Mouse (Mus musculus) CD4-positive, CD25-positive, alpha-beta regulatory T cell (primary cell): Measurements from ENCODE around the gene Lrrc72. TPM values are rescaled to one million over a fixed set of nuclear protein-coding genes. Genes with fewer than 3 reads are reported as not detected.

ENCODE experiments used
- polyA plus RNA-seq: library from polyadenylated mRNA; unstranded; fragments of 100-300 nt; shearing (Covaris generic); gene quantifications from one replicate; pipeline ENCODE4 v1.2.1, GENCODE M21; 2017

Lrrc72 gene
- polyA plus RNA-seq = not detected

GRCm38 (mm10) chr12:36253298-36253697 lies at the start of gene Lrrc72:
TSS of gene Lrrc72 (minus strand) at chr12:36253398.

Other genes starting within 250 kb of the Lrrc72 start
- gene Tspan13, start 210.9 kb downstream of the Lrrc72 start, polyA plus RNA-seq = 392 TPM
- 42.5 TPM for gene Ankmy2, start 96.3 kb downstream of the Lrrc72 start, polyA plus RNA-seq
- gene Bzw2, start 95.3 kb downstream of the Lrrc72 start, polyA plus RNA-seq = 190 TPM
- 0.36 TPM for gene Sostdc1, start 60.7 kb upstream of the Lrrc72 start, polyA plus RNA-seq
- 1.2 TPM for gene Ispd, start 128.1 kb upstream of the Lrrc72 start, polyA plus RNA-seq
- gene D630036H23Rik, start 128.8 kb upstream of the Lrrc72 start, polyA plus RNA-seq = 0.31 TPM